Mouse (Mus musculus): ENCODE measurements around the gene Xaf1. TPM values are rescaled to one million over a fixed set of nuclear protein-coding genes. Genes with fewer than 3 reads are reported as not detected.

The Xaf1 gene
- polyA plus RNA-seq, 1 experiment from 2014 or later = 3.2 TPM

DNA sequence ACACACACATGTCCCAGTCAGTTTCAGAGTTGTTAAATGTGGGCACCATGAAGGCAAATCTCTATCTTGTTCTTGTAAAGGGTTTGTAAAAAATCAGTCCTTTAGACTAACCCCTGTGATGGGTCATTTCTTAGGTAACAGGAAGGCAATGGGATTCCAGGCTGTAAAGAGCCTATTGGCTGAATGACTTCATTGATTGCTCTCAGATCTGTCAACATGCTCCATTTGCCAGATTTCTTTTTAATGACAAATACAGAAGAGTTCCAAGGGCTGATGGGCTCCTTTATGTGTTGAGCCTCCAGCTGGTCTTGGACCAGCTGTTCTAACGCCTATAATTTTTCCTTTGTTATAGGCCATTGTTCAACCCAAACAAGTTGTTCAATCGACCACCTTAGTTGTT lies 8.3 kb upstream of the Xaf1 start:
- DNase-seq (ENCODE audit: low spot score) (no peak), ATAC-seq (ENCODE audit: low read depth) (no peak)
- Histone ChIP-seq H3K27me3 (replicated peaks; ENCODE audit: control insufficient read depth, insufficient read depth, low read length) (no peaks in the 10 kb centered on the region), H3K9ac (ENCODE audit: low read depth, low read length) (no peak overlapping the region), H3K4me3 (ENCODE audit: low read depth, low read length) (no peak overlapping the region), H3K9me3 (ENCODE audit: control insufficient read depth, low read length) (no peaks in the 10 kb centered on the region), H3K4me2 (ENCODE audit: low read depth, low read length) (no peak overlapping the region), H3K36me3 (ENCODE audit: control insufficient read depth, insufficient read depth, low read length) (no peaks in the 10 kb centered on the region), H3K4me1 (ENCODE audit: control insufficient read depth, insufficient read depth, low read length) (no peaks in the 10 kb centered on the region), H3K27ac (replicated peaks; ENCODE audit: low read depth, low read length) (no peak overlapping the region)
- 92% methylated on average over 2 of the region's 2 CpGs for WGBS

DNA sequence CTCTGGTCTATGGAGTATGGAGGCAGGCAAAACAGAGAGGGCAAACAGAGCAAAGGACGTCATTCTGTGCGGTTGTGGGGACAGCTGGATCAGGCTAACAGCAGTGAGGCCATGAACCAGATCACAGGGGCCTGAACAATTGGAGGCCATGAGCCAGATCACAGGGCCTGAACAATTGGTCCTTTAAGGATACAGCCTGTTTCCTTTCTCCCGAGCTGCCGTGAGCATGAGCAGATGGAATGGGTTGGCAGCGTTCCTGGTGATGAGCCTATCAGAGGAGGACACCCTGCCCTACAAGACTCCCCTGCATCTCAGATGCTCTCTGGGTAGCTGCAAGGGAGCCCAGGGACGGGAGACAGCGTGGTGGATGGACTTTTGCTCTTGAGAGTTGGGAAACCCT lies 801 bp downstream of the Xaf1 start:
- ATAC-seq (ENCODE audit: low read depth) (no peak), DNase-seq (ENCODE audit: low spot score) (peak; percentile 9)
- H3K27ac ChIP-seq (replicated peaks; ENCODE audit: low read depth, low read length) = no peak overlapping the region
- no peak overlapping the region for H3K9ac ChIP-seq (ENCODE audit: low read depth, low read length)
- no peaks in the 10 kb centered on the region for H3K36me3 ChIP-seq (ENCODE audit: control insufficient read depth, insufficient read depth, low read length)
- H3K4me2 ChIP-seq (ENCODE audit: low read depth, low read length) = no peak overlapping the region
- no peaks in the 10 kb centered on the region for H3K4me1 ChIP-seq (ENCODE audit: control insufficient read depth, insufficient read depth, low read length)
- 74% methylated on average over 7 of the region's 7 CpGs for WGBS
- H3K27me3 ChIP-seq (replicated peaks; ENCODE audit: control insufficient read depth, insufficient read depth, low read length) = no peaks in the 10 kb centered on the region
- no peaks in the 10 kb centered on the region for H3K9me3 ChIP-seq (ENCODE audit: control insufficient read depth, low read length)
- no peak overlapping the region for H3K4me3 ChIP-seq (ENCODE audit: low read depth, low read length)

- H3K36me3 ChIP-seq (ENCODE audit: control insufficient read depth, insufficient read depth, low read length) = no peaks in the 10 kb centered on the region
- no peak for ATAC-seq (ENCODE audit: low read depth)
- H3K9ac ChIP-seq (ENCODE audit: low read depth, low read length) = no peak overlapping the region
- H3K4me1 ChIP-seq (ENCODE audit: control insufficient read depth, insufficient read depth, low read length) = no peaks in the 10 kb centered on the region
- no peak for DNase-seq (ENCODE audit: low spot score)
- H3K4me2 ChIP-seq (ENCODE audit: low read depth, low read length) = no peak overlapping the region
- no peak overlapping the region for H3K4me3 ChIP-seq (ENCODE audit: low read depth, low read length)
- H3K27ac ChIP-seq (replicated peaks; ENCODE audit: low read depth, low read length) = no peak overlapping the region
- WGBS = 77% methylated on average over 5 of the region's 5 CpGs
- no peaks in the 10 kb centered on the region for H3K27me3 ChIP-seq (replicated peaks; ENCODE audit: control insufficient read depth, insufficient read depth, low read length)
- H3K9me3 ChIP-seq (ENCODE audit: control insufficient read depth, low read length) = no peaks in the 10 kb centered on the region
Measured at GRCm38 (mm10) chr11:72307461-72307860, 6.0 kb downstream of the Xaf1 start.

DNA sequence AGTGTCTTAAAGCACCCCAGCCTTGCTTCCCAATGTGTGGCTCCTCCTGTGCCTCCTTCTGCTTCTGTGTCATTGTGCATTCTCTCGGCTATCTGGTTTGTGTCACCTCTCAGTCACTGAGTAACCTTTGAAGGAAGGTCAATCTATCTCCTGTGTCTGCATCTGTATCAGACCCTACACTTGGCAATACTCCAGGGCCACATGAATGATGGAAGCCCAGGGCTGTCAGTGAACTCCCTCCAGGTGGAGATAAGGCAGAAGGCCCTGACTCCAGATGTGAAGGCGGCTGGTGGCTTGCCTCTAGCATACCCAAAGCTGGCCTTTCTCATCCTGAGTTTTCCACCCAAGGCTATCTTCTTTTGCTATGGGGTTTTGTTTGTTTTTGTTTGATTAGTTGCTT lies 7.6 kb downstream of the Xaf1 start:
- H3K4me3 ChIP-seq (ENCODE audit: low read depth, low read length) = no peak overlapping the region
- no peak overlapping the region for H3K4me2 ChIP-seq (ENCODE audit: low read depth, low read length)
- peaks cover 9% of the 10 kb centered on the region for H3K27me3 ChIP-seq (replicated peaks; ENCODE audit: control insufficient read depth, insufficient read depth, low read length)
- no peak for DNase-seq (ENCODE audit: low spot score)
- WGBS = 69% methylated on average over 2 of the region's 2 CpGs
- H3K27ac ChIP-seq (replicated peaks; ENCODE audit: low read depth, low read length) = no peak overlapping the region
- no peaks in the 10 kb centered on the region for H3K36me3 ChIP-seq (ENCODE audit: control insufficient read depth, insufficient read depth, low read length)
- H3K9ac ChIP-seq (ENCODE audit: low read depth, low read length) = no peak overlapping the region
- H3K4me1 ChIP-seq (ENCODE audit: control insufficient read depth, insufficient read depth, low read length) = no peaks in the 10 kb centered on the region
- no peaks in the 10 kb centered on the region for H3K9me3 ChIP-seq (ENCODE audit: control insufficient read depth, low read length)
- ATAC-seq (ENCODE audit: low read depth) = no peak

DNA sequence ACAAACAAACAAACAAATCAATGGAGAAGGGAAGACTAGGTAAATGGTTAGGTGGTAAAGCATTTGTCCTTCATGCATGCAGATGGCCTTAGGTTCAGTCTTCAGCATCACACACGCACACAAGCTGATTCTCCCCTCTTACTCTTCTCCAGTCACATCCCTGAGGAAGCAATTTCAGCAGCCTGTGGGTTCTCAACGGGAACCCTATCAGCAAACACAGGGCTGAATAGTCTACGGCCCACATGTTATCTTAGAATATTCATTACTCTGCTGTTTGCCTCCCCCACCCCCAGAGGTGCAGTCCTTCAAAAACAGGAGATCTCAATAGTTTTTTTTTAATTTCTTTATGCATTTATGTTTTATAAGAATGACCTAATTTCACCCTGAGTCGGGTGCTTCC lies 9.1 kb downstream of the Xaf1 start:
- ATAC-seq (ENCODE audit: low read depth) (no peak), DNase-seq (ENCODE audit: low spot score) (no peak)
- Histone ChIP-seq H3K9ac (ENCODE audit: low read depth, low read length) (no peak overlapping the region), H3K27ac (replicated peaks; ENCODE audit: low read depth, low read length) (no peak overlapping the region), H3K9me3 (ENCODE audit: control insufficient read depth, low read length) (no peaks in the 10 kb centered on the region), H3K27me3 (replicated peaks; ENCODE audit: control insufficient read depth, insufficient read depth, low read length) (peaks cover 23% of the 10 kb centered on the region), H3K4me1 (ENCODE audit: control insufficient read depth, insufficient read depth, low read length) (0 out of 2 replicates have a peak, but pooled peaks cover 4% of the 10 kb centered on the region), H3K4me2 (ENCODE audit: low read depth, low read length) (no peak overlapping the region), H3K4me3 (ENCODE audit: low read depth, low read length) (no peak overlapping the region), H3K36me3 (ENCODE audit: control insufficient read depth, insufficient read depth, low read length) (no peaks in the 10 kb centered on the region)
- 81% methylated on average over 4 of the region's 4 CpGs for WGBS

DNA sequence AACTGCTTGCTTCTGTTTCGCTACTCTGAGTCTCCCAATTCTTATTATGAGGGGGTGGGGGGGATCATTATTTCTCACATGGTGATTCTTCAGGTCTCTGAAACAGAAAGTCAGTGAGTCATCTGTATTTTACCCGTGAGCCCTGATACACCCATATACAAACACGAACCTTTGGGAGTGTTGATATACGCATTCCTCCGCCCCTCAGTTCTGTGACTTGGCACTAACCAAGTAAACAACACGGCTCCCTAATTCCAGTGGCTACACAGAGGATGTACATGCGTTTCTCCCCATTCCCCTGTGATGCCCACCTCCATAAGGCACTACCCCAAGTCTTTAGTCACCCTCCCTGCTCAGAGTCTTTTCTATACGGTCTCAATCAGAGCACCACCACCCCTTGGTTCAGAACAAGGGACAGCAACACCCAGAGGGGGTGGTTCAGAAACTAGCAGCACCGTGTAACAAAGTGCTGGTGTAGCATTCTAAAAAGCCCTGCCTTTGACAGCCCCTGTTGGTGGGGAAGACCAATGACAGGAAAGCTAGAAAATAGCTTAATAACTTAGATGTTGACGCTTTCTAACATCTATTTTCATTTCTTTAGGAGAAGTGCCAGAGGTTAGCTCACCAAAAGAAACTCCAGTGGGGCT lies 10.0 kb downstream of the Xaf1 start:
- H3K36me3 ChIP-seq (ENCODE audit: control insufficient read depth, insufficient read depth, low read length) = no peaks in the 10 kb centered on the region
- no peak overlapping the region for H3K4me2 ChIP-seq (ENCODE audit: low read depth, low read length)
- DNase-seq (ENCODE audit: low spot score) = no peak
- H3K4me3 ChIP-seq (ENCODE audit: low read depth, low read length) = no peak overlapping the region
- WGBS = 76% methylated on average over 10 of the region's 10 CpGs
- H3K27me3 ChIP-seq (replicated peaks; ENCODE audit: control insufficient read depth, insufficient read depth, low read length) = peaks cover 23% of the 10 kb centered on the region
- 0 out of 2 replicates have a peak, but pooled peaks cover 4% of the 10 kb centered on the region for H3K4me1 ChIP-seq (ENCODE audit: control insufficient read depth, insufficient read depth, low read length)
- no peak for ATAC-seq (ENCODE audit: low read depth)
- H3K9ac ChIP-seq (ENCODE audit: low read depth, low read length) = no peak overlapping the region
- H3K27ac ChIP-seq (replicated peaks; ENCODE audit: low read depth, low read length) = no peak overlapping the region
- H3K9me3 ChIP-seq (ENCODE audit: control insufficient read depth, low read length) = no peaks in the 10 kb centered on the region

DNA sequence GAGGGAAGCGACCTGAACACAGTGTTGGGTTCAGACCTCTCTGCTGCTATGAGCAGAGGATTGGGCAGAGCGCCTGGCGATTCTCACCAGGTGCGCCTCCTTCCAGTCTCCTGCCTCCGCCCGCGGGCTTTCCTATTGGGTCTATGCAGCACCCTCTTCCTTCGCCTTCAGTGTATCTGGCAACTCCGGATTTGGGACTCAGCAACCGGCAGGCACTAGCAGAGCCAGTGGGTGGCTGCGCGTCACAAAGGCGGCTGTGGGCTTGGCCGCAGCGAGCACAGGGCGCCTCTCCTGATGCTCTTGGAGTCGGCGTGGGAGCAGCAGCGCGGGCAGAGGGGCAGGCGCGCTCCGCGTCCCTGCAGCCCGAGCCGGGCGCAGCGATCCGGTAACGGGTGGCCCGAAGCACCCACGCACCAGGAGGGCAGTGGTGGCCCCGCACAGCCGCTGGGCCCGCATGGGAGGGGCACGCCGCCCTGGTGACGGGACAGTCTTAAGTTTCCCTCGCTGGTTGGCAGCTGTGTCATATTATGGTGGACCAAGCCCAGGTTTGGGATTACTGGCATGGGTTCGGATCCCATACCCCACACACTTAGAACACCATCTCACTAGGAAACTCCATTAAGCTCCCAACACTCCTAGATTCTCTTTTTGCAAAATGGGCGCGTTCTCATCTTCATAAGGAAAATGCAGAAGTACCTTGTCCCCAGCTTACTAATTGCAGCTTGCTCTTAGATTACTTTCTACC lies 12.9 kb downstream of the Xaf1 start, which contains the start of gene Fbxo39:
TSS of gene Fbxo39 (plus strand) at position 294 of the 745 bp plus-strand sequence.
- no peaks in the 10 kb centered on the region for H3K36me3 ChIP-seq (ENCODE audit: control insufficient read depth, insufficient read depth, low read length)
- H3K27ac ChIP-seq (replicated peaks; ENCODE audit: low read depth, low read length) = no peak within 1 kb of the TSS
- peak within 1 kb of the TSS; percentile 50 for H3K4me2 ChIP-seq (ENCODE audit: low read depth, low read length)
- H3K27me3 ChIP-seq (replicated peaks; ENCODE audit: control insufficient read depth, insufficient read depth, low read length) = peaks cover 23% of the 10 kb centered on the region
- DNase-seq (ENCODE audit: low spot score) (no peak), ATAC-seq (ENCODE audit: low read depth) (no peak)
- H3K4me1 ChIP-seq (ENCODE audit: control insufficient read depth, insufficient read depth, low read length) = 0 out of 2 replicates have a peak, but pooled peaks cover 4% of the 10 kb centered on the region
- 8% methylated on average over 39 of the region's 42 CpGs for whole genome bisulfite sequencing
- H3K4me3 ChIP-seq (ENCODE audit: low read depth, low read length) = peak within 1 kb of the TSS; percentile 30
- 0 out of 2 replicates have a peak within 1 kb of the TSS, but pooled peaks have one; percentile 25 for H3K9ac ChIP-seq (ENCODE audit: low read depth, low read length)
- H3K9me3 ChIP-seq (ENCODE audit: control insufficient read depth, low read length) = no peaks in the 10 kb centered on the region

DNA sequence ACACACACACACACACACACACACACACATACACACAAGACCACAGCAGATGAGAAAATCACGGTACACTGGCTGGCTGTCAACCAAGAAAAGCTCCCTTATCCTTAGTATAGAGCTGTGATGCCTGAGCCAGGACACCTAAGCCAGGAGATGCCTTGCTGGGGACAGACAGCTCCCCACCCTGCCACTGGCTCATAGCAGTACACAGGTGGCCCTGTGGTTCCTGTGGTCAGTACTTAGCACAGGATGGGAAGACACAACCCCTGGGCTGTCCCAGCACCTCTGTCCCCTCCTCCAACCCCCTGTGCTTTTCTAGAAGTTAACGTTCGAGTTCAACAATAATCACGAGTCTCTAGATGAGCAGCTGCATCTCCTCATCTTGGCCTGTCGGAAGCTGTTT lies 16.6 kb downstream of the Xaf1 start:
- no peak overlapping the region for H3K27ac ChIP-seq (replicated peaks; ENCODE audit: low read depth, low read length)
- H3K9me3 ChIP-seq (ENCODE audit: control insufficient read depth, low read length) = no peaks in the 10 kb centered on the region
- H3K4me1 ChIP-seq (ENCODE audit: control insufficient read depth, insufficient read depth, low read length) = 0 out of 2 replicates have a peak, but pooled peaks cover 4% of the 10 kb centered on the region
- DNase-seq (ENCODE audit: low spot score) (no peak), ATAC-seq (ENCODE audit: low read depth) (no peak)
- H3K4me3 ChIP-seq (ENCODE audit: low read depth, low read length) = no peak overlapping the region
- H3K36me3 ChIP-seq (ENCODE audit: control insufficient read depth, insufficient read depth, low read length) = no peaks in the 10 kb centered on the region
- 70% methylated on average over 5 of the region's 5 CpGs for WGBS
- H3K9ac ChIP-seq (ENCODE audit: low read depth, low read length) = no peak overlapping the region
- no peak overlapping the region for H3K4me2 ChIP-seq (ENCODE audit: low read depth, low read length)
- H3K27me3 ChIP-seq (replicated peaks; ENCODE audit: control insufficient read depth, insufficient read depth, low read length) = peaks cover 23% of the 10 kb centered on the region

Measured in embryonic facial prominence, embryonic 14.5 days (tissue).